Mouse (Mus musculus) MEL (cell line): ENCODE measurements around the gene Wdpcp. TPM values are rescaled to one million over a fixed set of nuclear protein-coding genes. Genes with fewer than 3 reads are reported as not detected.

Source experiments
- DNase-seq: peaks from one replicate; pipeline ENCODE4 v3.0.0; 2011; ENCODE audit warnings: low read depth, low spot score
- H3K27ac ChIP-seq: 2 replicates; pipeline ENCODE4 v1.5.1; 2012; ENCODE audit warnings: low read depth, mild to moderate bottlenecking, control low read depth, low read length, moderate library complexity; ENCODE audit not compliant: control insufficient read depth
- H3K27me3 ChIP-seq, 2 experiments: fragments of 150-350 bp in 1 of 2; sonication (generic) in 1 of 2; 2 replicates each; pipeline ENCODE4 v1.6.1; 2012; ENCODE audit warnings: low read length in 2 of 2, mild to moderate bottlenecking in 2 of 2, improper control_type of control experiment in 1 of 2, moderate library complexity in 1 of 2; ENCODE audit not compliant: insufficient read depth in 2 of 2, control insufficient read depth in 1 of 2
- H3K36me3 ChIP-seq, 2 experiments: 2 replicates each; pipeline ENCODE4 v1.6.1; 2012 to 2014; ENCODE audit warnings: low read length in 2 of 2, improper control_type of control experiment in 1 of 2, inconsistent platforms in 1 of 2, mild to moderate bottlenecking in 1 of 2; ENCODE audit not compliant: insufficient read depth in 2 of 2, control insufficient read depth in 1 of 2
- H3K4me1 ChIP-seq, 2 experiments: fragments of 150-350 bp in 1 of 2; sonication (generic) in 1 of 2; 2 replicates each; pipeline ENCODE4 v1.6.1; 2012; ENCODE audit warnings: low read length in 2 of 2, improper control_type of control experiment in 1 of 2, mild to moderate bottlenecking in 1 of 2; ENCODE audit not compliant: insufficient read depth in 2 of 2, control insufficient read depth in 1 of 2
- H3K4me3 ChIP-seq, 2 experiments: fragments of 150-350 bp in 1 of 2; sonication (generic) in 1 of 2; 2 replicates each; pipeline ENCODE4 v1.5.1; 2012; ENCODE audit warnings: low read depth in 2 of 2, low read length in 2 of 2, mild to moderate bottlenecking in 2 of 2, moderate library complexity in 2 of 2, control low read depth in 1 of 2, improper control_type of control experiment in 1 of 2; ENCODE audit not compliant: control insufficient read depth in 1 of 2, insufficient read depth in 1 of 2
- H3K79me2 ChIP-seq: 2 replicates; pipeline ENCODE4 v1.6.1; 2012; ENCODE audit warnings: mild to moderate bottlenecking, low read length, moderate library complexity; ENCODE audit not compliant: control insufficient read depth, poor library complexity, insufficient read depth
- H3K9ac ChIP-seq: 2 replicates; pipeline ENCODE4 v1.6.1; 2012; ENCODE audit warnings: low read depth, mild to moderate bottlenecking, control low read depth, low read length, moderate library complexity; ENCODE audit not compliant: control insufficient read depth, poor library complexity, severe bottlenecking
- H3K9me3 ChIP-seq: fragments of 150-350 bp; sonication (generic); replicated peaks from 2 replicates; pipeline ENCODE4 v1.6.1; 2012; ENCODE audit warnings: mild to moderate bottlenecking, low read length, improper control_type of control experiment, moderate library complexity; ENCODE audit not compliant: insufficient read depth
- BHLHE40 ChIP-seq: IDR thresholded peaks from 2 replicates; pipeline ENCODE4 v1.6.1; 2012; ENCODE audit warnings: low read depth, mild to moderate bottlenecking, inconsistent platforms, low read length, improper control_type of control experiment, borderline replicate concordance
- CHD1 ChIP-seq: IDR thresholded peaks from 2 replicates; pipeline ENCODE4 v1.6.1; 2012; ENCODE audit warnings: low read depth, mild to moderate bottlenecking, inconsistent platforms, low read length, improper control_type of control experiment
- EP300 ChIP-seq, 2 experiments: IDR thresholded peaks; 2 replicates each; pipeline ENCODE4 v1.6.1; 2011; ENCODE audit warnings: improper control_type of control experiment in 2 of 2, low read length in 2 of 2, low read depth in 1 of 2, mild to moderate bottlenecking in 1 of 2
- MEF2A ChIP-seq: IDR thresholded peaks from 2 replicates; pipeline ENCODE4 v1.6.1; 2014; ENCODE audit warnings: low read depth, mild to moderate bottlenecking, inconsistent platforms, low read length, improper control_type of control experiment; ENCODE audit not compliant: poor library complexity, insufficient replicate concordance, severe bottlenecking; ENCODE audit errors: extremely low read depth
- MXI1 ChIP-seq: IDR thresholded peaks from 2 replicates; pipeline ENCODE4 v1.6.1; 2011; ENCODE audit warnings: mild to moderate bottlenecking, low read depth, low read length, improper control_type of control experiment
- MYC ChIP-seq: IDR thresholded peaks from 2 replicates; pipeline ENCODE4 v1.6.1; 2011; ENCODE audit warnings: low read depth, mild to moderate bottlenecking, low read length, improper control_type of control experiment, moderate library complexity
- POLR2AphosphoS5 ChIP-seq: IDR thresholded peaks from 2 replicates; pipeline ENCODE4 v1.6.1; 2012; ENCODE audit warnings: low read depth, borderline replicate concordance, mild to moderate bottlenecking, inconsistent platforms, low read length, moderate library complexity, mixed read lengths
- RAD21 ChIP-seq: IDR thresholded peaks from 2 replicates; pipeline ENCODE4 v1.6.1; 2011; ENCODE audit warnings: mild to moderate bottlenecking, low read depth, low read length, improper control_type of control experiment
- RCOR1 ChIP-seq: IDR thresholded peaks from 2 replicates; pipeline ENCODE4 v1.6.1; 2012; ENCODE audit warnings: low read depth, mild to moderate bottlenecking, inconsistent platforms, low read length, improper control_type of control experiment
- SIN3A ChIP-seq: IDR thresholded peaks from 2 replicates; pipeline ENCODE4 v1.6.1; 2012; ENCODE audit warnings: low read length, improper control_type of control experiment, inconsistent platforms
- SMC3 ChIP-seq: IDR thresholded peaks from 2 replicates; pipeline ENCODE4 v1.6.1; 2011; ENCODE audit warnings: low read depth, low read length, improper control_type of control experiment
- TAL1 ChIP-seq: IDR thresholded peaks from 2 replicates; pipeline ENCODE4 v1.6.1; 2012; ENCODE audit warnings: mild to moderate bottlenecking, inconsistent platforms, low read length, moderate library complexity, mixed read lengths
- TBP ChIP-seq: IDR thresholded peaks from 2 replicates; pipeline ENCODE4 v1.8.0; 2011; ENCODE audit warnings: low read depth, low read length, improper control_type of control experiment
- UBTF ChIP-seq: IDR thresholded peaks from 2 replicates; pipeline ENCODE4 v1.6.1; 2012; ENCODE audit warnings: low read depth, mild to moderate bottlenecking, inconsistent platforms, low read length, improper control_type of control experiment, moderate library complexity, borderline replicate concordance; ENCODE audit not compliant: insufficient read depth
- USF2 ChIP-seq, 2 experiments: IDR thresholded peaks; 2 replicates each; pipeline ENCODE4 v1.6.1; 2011 to 2012; ENCODE audit warnings: improper control_type of control experiment in 2 of 2, low read length in 2 of 2, borderline replicate concordance in 1 of 2, inconsistent platforms in 1 of 2, low read depth in 1 of 2, mild to moderate bottlenecking in 1 of 2; ENCODE audit not compliant: insufficient read depth in 1 of 2
- ZKSCAN1 ChIP-seq: IDR thresholded peaks from 2 replicates; pipeline ENCODE4 v1.6.1; 2012; ENCODE audit warnings: low read depth, mild to moderate bottlenecking, inconsistent platforms, low read length, improper control_type of control experiment, moderate library complexity
- polyA plus RNA-seq, 2 experiments: library from polyadenylated mRNA; stranded (reverse) in 1 of 2; unstranded in 1 of 2; fragments of >175 nt in 1 of 2; fragments of >200 nt in 1 of 2; gene quantifications; 2 replicates each; pipeline versions ENCODE4 v1.2.1 to v1.2.4; 2012; ENCODE audit warnings: low replicate concordance in 2 of 2, low read depth in 1 of 2; ENCODE audit not compliant: insufficient read length in 2 of 2, insufficient read depth in 1 of 2, missing spikeins in 1 of 2
- total RNA-seq: library from RNA; depleted of rRNA; stranded (reverse); fragments of 300-350 nt; gene quantifications from 2 replicates; pipeline ENCODE4 v1.2.3, GENCODE M21; 2012

The Wdpcp gene
- total and polyA plus RNA-seq, 3 experiments = 0.81 to 1.3 TPM; not detected in 1

GRCm38 (mm10) chr11:21563617-21564325 lies 8.3 kb upstream of the Wdpcp start:
- H3K4me1 ChIP-seq = peaks cover 3 to 4% of the 10 kb centered on the region in 2 experiments
- H3K9me3 ChIP-seq = no peaks in the 10 kb centered on the region
- H3K4me3 ChIP-seq = no peak overlapping the region
- H3K27me3 ChIP-seq = no peaks in the 10 kb centered on the region
- peaks cover 7 to 19% of the 10 kb centered on the region in 2 experiments for H3K36me3 ChIP-seq
- no peak overlapping the region for H3K27ac ChIP-seq
- H3K79me2 ChIP-seq = peaks cover 5% of the 10 kb centered on the region
- TF ChIP-seq ZKSCAN1 = no peak
- 0 out of 2 replicates have a peak, but pooled peaks have one; percentile 37 for TF ChIP-seq RCOR1
- no peak overlapping the region for H3K9ac ChIP-seq
- peak; percentile 23 for DNase-seq

- Histone ChIP-seq H3K4me3 (no peak overlapping the region), H3K9ac (no peak overlapping the region), H3K9me3 (no peaks in the 10 kb centered on the region), H3K27ac (no peak overlapping the region), H3K4me1 (peaks cover 4 to 12% of the 10 kb centered on the region in 2 experiments), H3K79me2 (peaks cover 6% of the 10 kb centered on the region), H3K27me3 (no peaks in the 10 kb centered on the region), H3K36me3 (peaks cover 16% of the 10 kb centered on the region in 2 experiments)
- no peak for DNase-seq
- TF ChIP-seq TBP (no peak), TAL1 (no peak), MXI1 (no peak)
These were observed 7.2 kb upstream of the Wdpcp start for GRCm38 (mm10) chr11:21564681-21565405.

- no peaks in the 10 kb centered on the region for H3K27me3 ChIP-seq
These were observed 5.1 kb upstream of the Wdpcp start for GRCm38 (mm10) chr11:21566934-21567333.

More at GRCm38 (mm10) chr11:21566934-21567333, 5.1 kb upstream of the Wdpcp start:
- TF ChIP-seq MEF2A (no peak), CHD1 (no peak), RCOR1 (no peak), BHLHE40 (no peak), SIN3A (no peak), POLR2AphosphoS5 (no peak), EP300 (IDR thresholded peaks at IDR 0.05; ENCODE audit: low read depth in 1 of 2, low read length in 2 of 2) (no peak), TBP (no peak), USF2 (IDR thresholded peaks at IDR 0.05; ENCODE audit: borderline replicate concordance in 1 of 2, insufficient read depth in 1 of 2, low read depth in 1 of 2, low read length in 2 of 2) (no peak), MYC (no peak), ZKSCAN1 (no peak), RAD21 (no peak), SMC3 (no peak), TAL1 (no peak), UBTF (no peak)
- Histone ChIP-seq H3K9ac (no peak overlapping the region), H3K27ac (no peak overlapping the region), H3K79me2 (peaks cover 9% of the 10 kb centered on the region), H3K4me1 (peaks cover 7 to 17% of the 10 kb centered on the region in 2 experiments), H3K36me3 (peaks cover 13 to 25% of the 10 kb centered on the region in 2 experiments), H3K4me3 (no peak overlapping the region), H3K9me3 (no peaks in the 10 kb centered on the region)
- no peak for DNase-seq
